Mouse (Mus musculus) adrenal gland (tissue): ENCODE results near the gene Zfyve21.

Source experiments
- intact Hi-C: fragments of 180-260 bp; cut with DNase I; formaldehyde crosslinking; loops from one replicate; pipeline ENCODE4 v1.15.1; 2025

The Zfyve21 gene

DNA sequence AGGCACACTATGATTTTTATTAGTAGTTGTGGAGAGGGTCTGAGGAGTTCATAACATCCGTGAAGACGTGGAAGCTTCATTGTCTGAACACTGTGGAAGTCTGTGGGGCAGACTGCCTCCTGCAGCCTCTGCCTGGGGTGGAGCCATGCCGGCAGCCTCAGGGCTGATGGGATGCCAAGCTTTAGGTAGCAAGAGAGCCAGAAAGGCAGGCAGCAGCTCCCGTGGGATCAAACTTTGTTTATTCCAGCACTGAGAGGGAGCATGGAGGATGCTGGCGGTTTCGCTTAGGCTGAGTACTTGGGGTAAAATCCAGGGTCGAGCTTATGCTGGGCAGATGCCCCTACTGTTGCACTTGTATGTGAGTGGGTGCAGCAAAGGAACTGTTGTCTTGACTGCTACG is 16.7 kb upstream of the Zfyve21 start:
- intact Hi-C loops: no loop called here

DNA sequence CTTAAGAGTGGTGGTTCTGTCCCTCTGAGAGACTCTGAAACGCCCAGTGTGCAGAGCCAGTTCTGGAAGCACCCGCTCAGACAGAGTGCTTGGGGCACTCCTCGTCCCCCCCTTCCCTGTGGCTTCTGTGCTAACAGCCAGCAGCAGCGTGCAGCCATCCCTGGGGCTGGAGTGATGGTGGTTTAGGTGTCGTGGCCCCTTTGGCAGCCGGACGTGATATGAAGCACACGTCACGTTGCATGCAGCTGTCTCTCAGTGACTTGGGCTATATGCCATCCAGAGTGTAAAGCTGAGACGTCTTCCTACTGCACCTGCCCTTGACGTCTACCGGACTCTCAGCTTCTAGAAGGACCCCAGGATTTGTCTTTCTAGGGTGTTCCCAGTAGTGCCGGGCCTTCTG is 15.5 kb upstream of the Zfyve21 start:
- intact Hi-C loops: no loop called here

DNA sequence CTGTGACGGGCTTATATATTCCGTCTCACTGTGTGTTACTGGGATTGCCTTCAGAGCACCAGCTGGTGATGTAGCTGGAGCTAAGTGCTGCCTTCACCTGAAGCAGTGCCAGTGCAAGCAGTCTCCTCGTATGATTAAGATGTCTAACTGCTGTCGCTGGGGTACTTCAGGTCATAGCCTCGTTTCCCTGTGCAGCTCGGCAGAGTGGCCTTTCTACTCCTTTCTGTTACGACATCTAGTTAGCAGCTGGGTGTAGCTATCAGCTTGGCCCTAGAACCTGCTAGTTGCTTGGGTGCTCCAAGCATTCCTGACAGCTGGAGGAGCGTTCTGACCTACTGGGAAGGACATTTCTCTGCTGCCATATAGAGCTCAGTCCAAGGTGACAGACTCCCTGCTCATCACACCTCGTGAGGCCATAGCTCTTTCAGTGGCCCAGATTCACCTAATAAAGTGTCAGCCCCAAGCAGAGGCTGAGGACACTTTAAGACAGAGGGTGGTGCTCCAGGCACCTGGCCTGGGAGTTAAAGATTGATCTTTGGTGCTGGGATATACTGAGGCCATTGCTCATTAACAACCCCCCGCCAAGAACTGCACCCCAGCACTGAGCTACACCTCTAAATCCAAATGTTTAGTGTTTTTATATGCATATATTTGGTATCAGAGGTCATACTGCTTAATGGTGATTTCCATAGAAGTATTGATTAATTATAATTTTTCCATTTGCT is 13.3 kb upstream of the Zfyve21 start:
- intact Hi-C loops: no loop called here

DNA sequence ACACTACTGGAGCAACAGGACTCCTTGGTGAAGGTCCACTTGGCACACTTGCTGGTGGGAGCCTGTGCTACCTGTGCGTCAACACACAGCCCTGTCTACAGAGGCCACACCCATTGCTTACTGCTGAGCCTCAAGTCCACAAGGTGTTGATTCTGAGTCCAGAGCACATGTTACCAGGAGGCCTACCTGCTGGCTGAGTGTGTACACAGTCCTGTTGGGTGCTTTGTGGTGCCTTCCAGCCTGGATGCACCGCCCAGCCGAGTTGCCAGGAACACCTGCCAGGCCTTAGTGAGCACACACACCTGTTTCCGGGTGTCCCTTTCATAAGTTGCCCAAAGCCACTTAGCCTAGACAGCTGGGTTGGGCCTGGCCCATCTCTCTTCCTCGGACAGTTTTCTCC is 10.4 kb upstream of the Zfyve21 start:
- intact Hi-C loops: no loop called here

DNA sequence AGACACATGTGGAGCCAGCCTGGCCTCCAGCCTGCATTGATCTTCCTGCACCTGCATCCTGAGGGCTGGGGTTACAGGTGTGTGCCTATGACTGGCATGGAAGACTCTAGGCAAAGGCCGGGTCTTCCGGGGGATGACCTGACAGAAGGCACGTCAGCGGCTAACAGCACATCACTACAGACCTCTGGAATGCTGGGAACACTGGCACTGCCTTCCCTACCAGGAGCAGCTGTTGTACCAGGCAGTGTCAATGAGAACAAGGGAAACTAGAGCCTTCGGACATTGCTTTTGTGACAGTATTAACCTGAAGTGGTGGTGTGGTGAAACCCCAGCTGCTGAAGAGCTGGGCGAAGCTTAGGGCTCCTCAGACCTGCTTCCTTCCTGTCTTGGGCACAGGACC is 5.2 kb upstream of the Zfyve21 start:
- intact Hi-C loops: no loop called here

DNA sequence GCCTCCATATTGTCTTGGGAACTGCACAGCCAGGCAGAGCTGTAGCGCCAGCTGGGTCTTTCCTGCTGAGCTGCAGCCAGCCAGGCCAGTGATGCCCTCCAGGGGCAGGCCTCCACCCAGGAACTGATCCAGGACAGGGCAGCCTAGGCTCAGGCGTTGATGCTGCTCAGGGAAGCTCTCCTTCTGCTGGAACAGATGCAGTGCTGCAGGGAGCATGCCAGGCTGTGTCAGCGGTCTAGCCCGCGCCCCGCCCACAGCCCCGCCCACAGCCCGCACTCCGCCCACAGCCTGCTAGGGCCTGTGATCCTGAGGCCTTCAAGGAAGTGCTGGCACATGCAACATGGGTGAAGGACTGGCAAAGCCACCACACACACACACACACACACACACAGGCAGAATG is 4.2 kb upstream of the Zfyve21 start:
- intact Hi-C loops: no loop called here

DNA sequence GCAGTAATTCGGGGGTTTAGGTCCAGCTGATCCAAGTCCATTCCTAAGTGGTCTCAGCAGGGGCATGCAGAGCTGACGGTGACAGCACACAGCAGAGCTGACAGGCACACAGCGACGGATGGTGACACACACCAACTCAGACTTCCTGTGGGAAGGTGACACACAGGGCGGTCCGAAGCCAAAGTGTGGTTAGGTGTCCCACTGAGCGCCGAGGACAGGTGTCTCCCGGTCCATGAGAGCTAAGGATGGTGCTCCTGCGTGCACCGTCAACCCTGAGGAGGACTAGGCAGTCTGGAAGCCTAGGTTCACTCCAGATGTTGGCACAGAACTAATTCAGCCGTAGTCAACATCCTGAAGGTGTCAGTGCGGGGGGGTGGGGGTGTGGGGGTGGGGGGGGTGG is 1.9 kb upstream of the Zfyve21 start:
- intact Hi-C loops: no loop called here

DNA sequence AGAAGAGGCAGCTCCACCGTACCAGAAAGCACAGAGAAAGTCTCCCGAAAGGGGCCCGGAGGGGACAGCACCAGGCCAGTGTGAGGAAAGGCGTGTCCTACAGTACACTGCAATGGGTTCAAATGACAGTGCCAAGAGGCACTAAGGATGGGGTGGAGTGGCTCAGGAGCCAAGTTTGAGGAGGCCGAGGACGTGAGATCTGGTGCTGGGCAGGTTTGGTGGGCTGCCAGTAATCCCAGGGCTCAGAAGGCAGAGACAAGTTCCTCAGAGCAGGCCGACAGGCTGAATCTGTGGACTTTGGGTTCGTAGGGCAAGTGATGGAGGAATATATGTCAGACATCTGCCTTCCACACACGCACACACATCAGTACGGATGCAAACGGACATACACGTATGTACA is 1.4 kb upstream of the Zfyve21 start:
- intact Hi-C loops: no loop called here

DNA sequence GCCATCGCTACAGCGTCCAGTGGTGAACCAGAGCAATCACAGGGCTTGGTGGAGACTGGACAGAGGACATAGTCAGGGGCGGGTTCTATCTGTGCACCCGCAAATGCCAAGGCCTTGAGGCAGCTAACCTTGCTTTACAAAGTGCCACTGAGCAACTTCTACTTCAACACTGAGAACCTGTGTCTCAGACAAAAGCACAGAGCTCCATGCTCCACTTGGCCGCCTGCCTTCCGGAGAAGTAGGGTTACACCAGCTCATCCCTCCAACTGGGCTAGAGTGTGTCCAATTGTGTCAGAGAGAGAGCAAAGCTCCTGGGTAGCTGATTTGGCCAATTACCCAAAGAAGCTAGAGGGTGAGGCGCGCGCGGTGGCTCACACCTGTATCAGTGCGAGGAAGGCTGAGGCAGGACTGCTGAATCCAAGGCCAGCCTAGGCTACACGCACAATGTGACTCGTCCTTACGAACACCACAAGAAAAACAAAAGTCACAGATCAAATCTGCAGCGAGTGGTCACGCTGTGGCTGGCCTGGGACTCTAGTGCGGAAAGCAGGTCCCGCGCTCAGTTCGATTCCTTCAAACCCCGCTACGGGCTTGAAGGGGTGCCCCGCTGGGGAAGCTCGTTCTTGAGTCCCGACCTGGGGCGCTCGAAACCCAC is 732 bp upstream of the Zfyve21 start:
- intact Hi-C loops: no loop called here

DNA sequence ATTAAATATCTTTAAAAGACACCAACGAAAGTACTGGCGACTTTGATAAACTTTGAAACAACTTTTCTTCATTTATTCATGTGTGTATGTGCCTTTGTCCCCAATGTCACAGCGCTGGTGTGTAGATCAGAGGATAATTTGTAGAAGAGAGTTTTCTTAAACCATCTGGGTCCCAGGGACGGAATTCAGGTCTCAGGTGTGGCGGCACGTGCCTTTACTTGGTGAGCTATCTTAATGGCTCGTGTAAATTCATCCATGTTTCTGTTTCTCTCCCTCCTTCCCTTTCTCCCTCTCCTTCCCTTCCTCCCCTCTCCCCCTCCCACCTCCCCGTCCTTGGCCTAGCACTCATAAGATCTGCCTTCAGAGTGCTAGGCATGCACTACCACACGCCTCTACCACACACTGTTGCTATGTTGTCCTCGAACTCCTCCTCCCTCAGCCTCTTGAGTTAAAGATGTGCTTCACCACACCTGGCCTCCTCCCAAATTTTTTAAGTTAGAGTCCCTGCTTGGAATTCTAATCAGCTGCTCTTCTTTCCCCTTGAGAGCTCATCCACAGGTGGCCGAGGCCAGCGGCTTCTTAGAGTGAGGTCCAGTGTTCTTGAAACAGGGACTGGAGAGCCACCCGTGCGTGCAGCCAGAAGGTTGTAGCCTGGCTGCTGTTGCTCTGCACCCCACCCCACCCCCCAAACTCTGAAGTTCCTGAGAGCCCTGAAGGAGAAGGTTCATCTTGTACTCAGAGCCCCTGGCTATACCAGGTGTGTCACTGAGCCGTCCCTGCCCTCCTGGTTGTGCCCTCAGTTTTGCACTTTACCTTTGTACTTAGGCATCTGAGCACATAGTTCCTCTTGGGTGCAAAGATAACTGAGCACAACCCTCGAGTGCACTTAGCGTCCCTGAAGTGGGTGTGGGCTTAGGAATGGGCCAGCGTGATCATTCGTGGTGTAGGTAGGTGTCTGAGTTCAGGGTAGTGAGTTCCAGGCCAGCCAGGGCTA is 1.1 kb downstream of the Zfyve21 start:
- intact Hi-C loops: no loop called here

DNA sequence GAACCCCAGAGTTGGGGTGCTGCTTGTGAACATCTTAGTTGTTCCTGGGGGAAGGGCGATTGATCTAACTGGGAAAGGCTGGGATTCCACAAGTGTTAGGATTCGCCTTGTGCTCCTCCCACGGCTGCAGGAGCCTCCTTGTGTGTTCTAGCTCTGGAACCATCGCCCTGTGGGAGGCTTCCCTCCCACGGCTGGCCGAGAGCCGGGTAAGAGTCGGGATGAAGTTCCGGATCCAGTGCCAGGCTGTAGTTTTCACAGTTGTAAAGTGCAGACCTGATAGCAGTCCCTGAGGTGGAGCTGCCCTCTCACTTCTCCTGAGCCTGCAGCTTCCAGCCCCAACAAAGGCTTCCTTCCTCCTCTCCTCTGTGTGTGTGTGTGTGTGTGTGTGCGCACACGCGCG is 2.6 kb downstream of the Zfyve21 start:
- intact Hi-C loops: no loop called here

DNA sequence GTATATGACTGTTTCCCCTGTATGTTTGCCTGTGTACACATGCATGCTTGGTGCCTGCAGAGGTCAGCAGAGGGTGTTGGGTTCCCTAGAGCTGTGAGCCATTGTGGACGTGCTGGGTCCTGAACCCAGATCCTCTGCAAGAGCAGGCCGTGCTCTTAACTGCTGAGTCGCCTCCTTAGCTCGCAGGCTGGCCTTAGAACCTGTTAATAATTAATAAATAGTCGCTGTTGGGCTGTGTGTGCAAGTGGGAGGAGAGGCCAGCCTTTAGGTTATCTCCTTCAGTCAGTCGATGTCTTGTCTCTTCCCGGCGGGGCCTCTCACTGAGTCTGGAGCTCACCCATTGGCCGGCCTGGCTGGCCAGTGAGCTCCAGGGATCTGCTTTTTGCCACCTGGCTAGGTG is 3.0 kb downstream of the Zfyve21 start:
- intact Hi-C loops: no loop called here

DNA sequence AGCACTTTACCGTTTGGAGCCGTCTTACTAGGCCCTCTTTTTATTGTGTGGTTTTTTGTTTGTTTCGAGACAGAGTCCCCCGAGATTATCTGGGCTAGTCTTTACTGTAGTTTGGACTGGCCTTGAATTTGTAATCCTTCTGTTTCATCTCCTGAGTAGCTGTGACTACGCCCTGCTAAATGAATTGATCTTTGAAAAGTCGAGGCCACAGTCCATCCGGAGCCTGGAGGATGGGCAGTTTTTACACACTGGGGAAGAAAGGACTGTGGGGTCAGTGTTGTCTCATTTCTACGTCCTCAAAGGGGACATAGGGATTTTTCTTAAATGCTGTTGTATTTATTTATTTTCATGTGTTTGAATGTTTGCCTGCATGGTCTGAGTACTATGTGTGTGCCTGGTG is 4.0 kb downstream of the Zfyve21 start:
- intact Hi-C loops: no loop called here

DNA sequence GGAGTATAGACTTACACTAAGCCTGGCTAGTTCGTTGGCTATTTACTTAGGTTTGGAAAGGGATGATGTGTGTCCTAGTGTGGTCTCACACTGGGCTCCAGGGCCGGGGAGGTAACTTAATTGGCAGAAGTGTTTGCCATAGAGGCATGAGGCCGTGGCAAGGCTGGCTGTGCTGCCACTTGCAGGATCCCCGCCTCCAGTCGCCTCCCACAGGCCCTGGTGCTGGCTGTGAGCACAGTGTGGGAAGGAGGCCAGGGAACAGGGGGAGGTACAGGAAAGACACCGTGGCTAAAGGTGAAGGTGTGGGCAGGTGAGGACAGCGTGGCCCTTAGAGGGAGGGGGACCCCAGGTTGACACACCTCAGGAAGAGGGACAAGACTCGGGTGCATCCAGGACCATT is 6.0 kb downstream of the Zfyve21 start:
- intact Hi-C loops: no loop called here

DNA sequence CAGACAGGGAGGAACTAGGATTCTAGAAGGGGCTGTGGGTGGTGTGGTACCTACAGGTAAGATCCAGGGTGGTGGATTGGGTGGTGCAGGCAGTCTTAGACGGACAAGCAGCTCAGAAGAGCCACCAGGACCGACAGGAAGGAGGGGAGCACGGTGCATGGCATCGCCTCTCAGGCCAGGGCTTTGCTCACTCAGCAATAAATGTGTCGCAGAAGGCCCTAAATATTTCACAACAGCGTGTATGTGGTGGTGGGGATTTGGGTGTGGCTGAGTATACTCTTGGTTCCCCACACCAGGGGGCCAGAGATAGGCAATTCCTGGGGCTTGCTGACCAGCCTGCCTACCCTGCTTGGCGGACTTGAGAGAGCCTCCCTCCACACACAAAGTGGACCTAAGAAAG is 6.7 kb downstream of the Zfyve21 start:
- intact Hi-C loops: no loop called here

DNA sequence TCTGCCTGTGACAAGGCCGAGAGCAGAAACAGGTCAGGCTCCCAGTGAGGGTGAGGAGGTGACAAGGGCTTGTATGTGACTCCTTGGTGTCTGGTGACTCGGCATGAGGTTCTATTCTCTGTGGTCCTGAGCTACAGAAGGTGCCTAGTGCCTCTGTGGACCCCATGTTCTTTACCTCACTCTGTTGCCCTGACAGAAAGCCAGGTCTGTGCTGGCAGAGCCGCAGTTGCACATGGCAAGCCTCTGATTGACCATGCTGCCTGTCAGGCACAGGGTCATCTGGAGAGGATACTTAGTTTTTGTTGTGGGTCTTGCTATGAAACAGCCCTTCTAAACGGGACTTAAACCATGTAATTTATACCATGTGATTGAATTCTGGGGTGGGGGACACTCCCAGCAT is 8.0 kb downstream of the Zfyve21 start:
- intact Hi-C loops: no loop called here

DNA sequence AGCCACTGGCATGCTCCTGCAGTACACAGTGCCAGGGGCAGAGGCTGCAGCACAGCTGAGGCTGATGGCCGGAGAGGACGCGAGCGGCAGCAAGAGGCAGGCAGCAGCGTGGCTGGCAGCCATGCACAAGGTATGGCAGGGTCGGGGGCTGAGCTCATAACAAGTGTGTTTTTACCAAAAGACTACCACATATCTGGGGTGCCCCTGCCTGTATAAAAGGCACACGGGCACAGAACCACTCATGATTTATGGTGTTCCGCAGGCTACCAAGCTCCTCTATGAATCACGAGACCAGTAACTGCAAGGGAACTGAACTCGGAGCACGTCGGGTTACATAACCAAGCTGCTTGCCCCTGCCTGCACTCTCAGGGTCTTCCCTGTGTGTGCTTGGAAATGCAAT is 13.6 kb downstream of the Zfyve21 start:
- intact Hi-C loops: no loop called here

DNA sequence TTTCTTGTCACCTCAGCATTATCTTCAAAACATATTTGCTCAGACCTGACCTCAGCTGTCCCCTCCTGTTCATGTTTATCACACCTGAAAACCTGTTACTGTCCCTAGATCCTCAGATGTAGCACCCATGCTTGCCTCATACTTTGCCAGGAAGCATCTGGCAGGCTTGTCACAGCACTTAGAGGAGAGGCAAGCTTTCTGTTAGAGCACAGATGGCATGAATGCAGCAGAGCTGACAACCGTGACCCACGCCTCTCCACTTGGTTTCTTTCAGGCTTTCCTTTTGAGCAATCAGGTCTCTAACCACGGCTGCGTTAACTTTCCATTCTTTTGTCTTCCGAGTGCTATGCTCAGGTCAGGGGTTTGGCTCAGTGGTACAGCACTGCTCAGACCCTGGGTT is 15.5 kb downstream of the Zfyve21 start:
- intact Hi-C loops: no loop called here

DNA sequence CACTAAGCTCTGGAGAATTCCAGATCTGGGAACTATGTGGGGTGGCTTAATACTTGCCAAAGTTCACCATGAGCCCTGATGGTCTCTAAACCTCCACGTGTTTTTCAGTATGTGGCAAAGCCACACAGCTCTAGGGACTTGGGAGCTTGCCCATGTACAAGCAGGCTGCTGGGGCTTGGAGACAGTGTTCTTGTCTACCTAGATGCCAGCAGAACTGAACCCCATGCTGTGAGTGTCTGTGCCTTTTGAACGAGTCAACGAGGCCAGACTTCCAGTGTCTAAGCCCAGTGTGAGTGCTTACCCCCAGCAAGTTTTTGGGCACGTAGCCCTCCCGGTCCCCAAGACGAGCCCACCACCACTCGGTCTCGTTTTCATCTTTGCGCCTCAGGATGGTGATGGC is 16.0 kb downstream of the Zfyve21 start:
- intact Hi-C loops: no loop called here

DNA sequence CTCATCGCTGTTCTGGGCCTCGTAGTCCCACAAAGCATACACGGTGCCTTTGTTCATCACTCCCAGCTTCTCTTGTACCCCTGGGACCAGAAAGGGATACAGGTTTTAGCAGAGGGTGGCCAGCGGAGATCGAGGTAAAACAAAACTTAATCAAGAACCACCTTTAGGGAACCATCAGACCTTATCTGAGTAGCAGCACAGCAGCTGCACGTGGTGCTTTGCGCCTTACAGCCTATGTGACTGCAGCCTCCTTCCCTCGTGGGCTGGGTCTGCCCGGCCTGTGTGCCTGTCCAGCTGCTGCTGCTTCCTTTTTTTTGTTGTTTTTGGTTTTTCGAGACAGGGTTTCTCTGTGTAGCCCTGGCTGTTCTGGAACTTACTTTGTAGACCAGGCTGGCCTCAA is 16.4 kb downstream of the Zfyve21 start:
- intact Hi-C loops: no loop called here

DNA sequence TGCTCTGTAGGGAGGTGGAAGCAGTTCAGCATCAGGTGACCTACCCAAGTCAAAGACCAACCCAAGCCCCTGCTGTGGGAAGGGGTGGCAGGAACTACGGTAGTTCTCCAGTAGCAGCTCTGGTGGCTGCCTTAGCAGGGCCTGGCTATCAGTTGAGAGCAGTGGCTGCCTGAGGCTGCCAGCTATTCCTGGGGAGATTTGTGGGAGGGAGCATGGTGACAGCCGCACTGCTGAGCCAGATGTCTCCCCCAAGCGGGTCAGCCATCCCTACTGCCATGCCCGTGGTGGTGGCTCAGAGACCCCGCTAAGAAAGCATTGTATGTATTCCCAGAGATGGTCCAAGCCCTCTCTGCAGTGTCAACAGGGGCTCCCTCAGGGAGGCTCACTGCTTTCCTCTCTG is 18.7 kb downstream of the Zfyve21 start:
- intact Hi-C loops: no loop called here

DNA sequence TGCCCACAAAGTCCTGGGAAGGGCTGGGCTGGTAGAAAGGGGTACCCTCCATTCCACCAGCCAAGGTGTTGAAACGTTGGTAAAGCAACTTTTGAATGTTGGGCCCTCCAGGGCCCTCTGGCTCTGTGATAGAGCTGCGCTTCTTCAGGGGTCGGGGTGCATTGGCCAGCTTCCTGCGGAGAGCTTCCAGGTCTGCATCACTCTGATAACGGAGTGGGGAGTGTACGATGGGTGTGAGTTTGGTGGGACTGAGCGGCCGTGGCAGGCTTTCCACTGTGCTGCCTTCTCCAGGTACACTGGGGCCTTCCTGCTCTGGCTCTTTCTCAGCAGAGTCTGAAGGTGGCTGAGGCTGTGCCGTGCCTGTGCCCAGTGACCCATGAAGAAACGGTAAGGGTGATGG is 19.5 kb downstream of the Zfyve21 start:
- intact Hi-C loops: no loop called here
